Mouse (Mus musculus) large intestine, adult 2 months (tissue): ENCODE data around the gene Lrrc45. TPM values are rescaled to one million over a fixed set of nuclear protein-coding genes. Genes with fewer than 3 reads are reported as not detected.
A peak's percentile ranks its signal among the peaks of the same experiment; 100 is the strongest.
"Not testable (repeated sequence)": the region's sequence is repeated elsewhere in the genome, so short reads cannot be mapped to it uniquely, and the experiment has no call there.

ENCODE experiments used
- DNase-seq: peaks from one replicate; pipeline ENCODE4 v3.0.0-alpha.2; 2012; ENCODE audit warnings: low read depth, low spot score
- WGBS: fragments of 180-500 bp; shearing (Covaris S2); methylation state at CpG from one replicate; pipeline ENCODE4 v1.1.7; 2018; 5-methylcytosine and 5-hydroxymethylcytosine counted together
- polyA plus RNA-seq: library from polyadenylated mRNA; depleted of rRNA; stranded (reverse); fragments of >200 nt; gene quantifications from 2 replicates; pipeline ENCODE4 v1.2.3, GENCODE M21; 2012; rRNA removed

The Lrrc45 gene
- polyA plus RNA-seq, 1 experiment, result 21.3 TPM

- DNase-seq, result no peak
- WGBS, result 45% methylated on average over 14 of the region's 14 CpGs
Observed at GRCm38 (mm10) chr11:120761811-120762671, 48.3 kb downstream of the Lrrc45 start.

GRCm38 (mm10) chr11:120762672-120763041, 48.9 kb downstream of the Lrrc45 start, which contains the start of gene Hmga1b:
Gene Hmga1b (plus strand): TSS chr11:120762794.
- WGBS, result 6% methylated on average over 14 of the region's 14 CpGs
- DNase-seq, result not testable (repeated sequence)

GRCm38 (mm10) chr11:120763121-120763999, 49.6 kb downstream of the Lrrc45 start:
- DNase-seq, result not testable (repeated sequence)
- WGBS, result 12% methylated on average over 11 of the region's 23 CpGs

- not testable (repeated sequence) for DNase-seq
- WGBS, result 85% methylated on average over 5 of the region's 7 CpGs
Observed at GRCm38 (mm10) chr11:120767023-120767422, 53.3 kb downstream of the Lrrc45 start.

- DNase-seq, result peak; percentile 72
- WGBS, result 29% methylated on average over 1 of the region's 1 CpGs
Observed at GRCm38 (mm10) chr11:120768206-120768605, 54.5 kb downstream of the Lrrc45 start.

Other genes starting within 250 kb of the Lrrc45 start
- 16.8 and 18.8 TPM in 2 replicates for gene Arl16, start 246.3 kb upstream of the Lrrc45 start, polyA plus RNA-seq
- 139 and 148 TPM in 2 replicates for gene Mrpl12, start 229.3 kb upstream of the Lrrc45 start, polyA plus RNA-seq
- gene Slc25a10, start 222.1 kb upstream of the Lrrc45 start, polyA plus RNA-seq, result 287 and 345 TPM in 2 replicates
- 0.90 and 1.1 TPM in 2 replicates for gene Gcgr, start 183.2 kb upstream of the Lrrc45 start, polyA plus RNA-seq
- gene Mcrip1, start 164.2 kb upstream of the Lrrc45 start, polyA plus RNA-seq, result 36.6 and 46.6 TPM in 2 replicates
- gene Ppp1r27, start 162.8 kb upstream of the Lrrc45 start, polyA plus RNA-seq, result 0.22 TPM in 1 of 2 replicates, not detected in the other
- 496 and 716 TPM in 2 replicates for gene P4hb, start 140.7 kb upstream of the Lrrc45 start, polyA plus RNA-seq
- 745 and 760 TPM in 2 replicates for gene Arhgdia, start 132.3 kb upstream of the Lrrc45 start, polyA plus RNA-seq
- gene Alyref, start 115.6 kb upstream of the Lrrc45 start, polyA plus RNA-seq, result 45.9 and 54.0 TPM in 2 replicates
- 84.8 and 85.4 TPM in 2 replicates for gene Anapc11, start 115.5 kb upstream of the Lrrc45 start, polyA plus RNA-seq
- 0.63 and 1.0 TPM in 2 replicates for gene Npb, start 105.4 kb upstream of the Lrrc45 start, polyA plus RNA-seq
- gene Pcyt2, start 96.0 kb upstream of the Lrrc45 start, polyA plus RNA-seq, result 397 and 622 TPM in 2 replicates
- 117 and 124 TPM in 2 replicates for gene Sirt7, start 88.7 kb upstream of the Lrrc45 start, polyA plus RNA-seq
- gene Mafg, start 80.3 kb upstream of the Lrrc45 start, polyA plus RNA-seq, result 28.4 and 30.8 TPM in 2 replicates
- gene Pycr1, start 70.2 kb upstream of the Lrrc45 start, polyA plus RNA-seq, result 16.4 and 16.7 TPM in 2 replicates
- gene Myadml2, start 65.8 kb upstream of the Lrrc45 start, polyA plus RNA-seq, result 0.53 and 0.56 TPM in 2 replicates
- gene Notum, start 52.8 kb upstream of the Lrrc45 start, polyA plus RNA-seq, result 0.45 and 0.79 TPM in 2 replicates
- 74.9 and 88.8 TPM in 2 replicates for gene Aspscr1, start 41.0 kb upstream of the Lrrc45 start, polyA plus RNA-seq
- 94.1 and 101 TPM in 2 replicates for gene Cenpx, start 187 bp upstream of the Lrrc45 start, polyA plus RNA-seq
- gene Rac3, start 7.5 kb downstream of the Lrrc45 start, polyA plus RNA-seq, result 8.5 and 10.1 TPM in 2 replicates
- 63.8 and 66.5 TPM in 2 replicates for gene Dcxr, start 13.4 kb downstream of the Lrrc45 start, polyA plus RNA-seq
- gene Cbr2, start 18.2 kb downstream of the Lrrc45 start, polyA plus RNA-seq, result 4.4 and 6.9 TPM in 2 replicates
- gene Hmga1b, start 48.9 kb downstream of the Lrrc45 start, polyA plus RNA-seq, result 1.9 and 2.1 TPM in 2 replicates
- 60.4 and 73.4 TPM in 2 replicates for gene Rfng, start 70.3 kb downstream of the Lrrc45 start, polyA plus RNA-seq
- 124 and 130 TPM in 2 replicates for gene Gps1, start 70.3 kb downstream of the Lrrc45 start, polyA plus RNA-seq
- 41.7 and 42.1 TPM in 2 replicates for gene Dus1l, start 82.5 kb downstream of the Lrrc45 start, polyA plus RNA-seq
- 201 and 272 TPM in 2 replicates for gene Fasn, start 110.6 kb downstream of the Lrrc45 start, polyA plus RNA-seq
- gene Ccdc57, start 218.9 kb downstream of the Lrrc45 start, polyA plus RNA-seq, result 0.90 and 1.1 TPM in 2 replicates
- gene Slc16a3, start 234.6 kb downstream of the Lrrc45 start, polyA plus RNA-seq, result 12.8 and 36.6 TPM in 2 replicates